Mouse (Mus musculus): Measurements from ENCODE around the gene Psme4. TPM values are rescaled to one million over a fixed set of nuclear protein-coding genes. Genes with fewer than 3 reads are reported as not detected.

Psme4 gene
- polyA plus RNA-seq, 1 experiment from 2014 or later: 7.6 TPM

- H3K9ac ChIP-seq: no peak within 1 kb of the TSS
- peaks cover 27% of the 10 kb centered on the region for H3K27me3 ChIP-seq
- peak; percentile 81 for ATAC-seq (ENCODE audit: insufficient read depth)
- H3K27ac ChIP-seq (replicated peaks): no peak within 1 kb of the TSS
- H3K4me1 ChIP-seq (replicated peaks): peaks cover 7% of the 10 kb centered on the region
- WGBS (ENCODE audit: insufficient replicate concordance): 6% methylated on average over 41 of the region's 41 CpGs
- H3K4me3 ChIP-seq (replicated peaks): peak within 1 kb of the TSS; percentile 34
- H3K4me2 ChIP-seq: peak within 1 kb of the TSS; percentile 64
- H3K9me3 ChIP-seq (replicated peaks): no peaks in the 10 kb centered on the region
- no peaks in the 10 kb centered on the region for H3K36me3 ChIP-seq (replicated peaks)
Observed at GRCm38 (mm10) chr11:30885171-30885871, 113.8 kb downstream of the Psme4 start, which contains the start of the genes Gpr75 and Asb3. Gpr75 (plus strand) TSS chr11:30885358. Asb3 (plus strand) TSS chr11:30885416.

DNA sequence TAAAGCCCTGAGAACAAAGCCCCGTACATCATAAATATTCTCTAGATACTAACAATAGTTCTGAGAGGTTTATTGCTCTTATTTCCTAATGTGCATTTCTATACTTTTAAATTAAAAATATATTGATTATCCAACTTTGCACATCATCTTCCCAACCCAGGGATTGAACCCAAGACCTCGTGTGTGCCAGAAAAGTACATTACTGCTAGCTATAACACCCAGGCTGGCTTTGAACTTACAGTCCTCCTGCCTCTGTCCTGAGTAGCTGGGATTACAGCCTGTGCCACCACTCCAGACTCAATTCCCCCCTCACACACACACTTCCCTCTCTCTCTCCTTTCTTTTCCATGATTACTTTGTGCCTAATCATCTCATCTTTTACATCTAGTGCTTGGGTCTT lies 116.6 kb downstream of the Psme4 start:
- Histone ChIP-seq H3K4me2 (no peak overlapping the region), H3K4me3 (replicated peaks) (no peak overlapping the region), H3K27me3 (peaks cover 27% of the 10 kb centered on the region), H3K9ac (no peak overlapping the region), H3K36me3 (replicated peaks) (no peaks in the 10 kb centered on the region), H3K9me3 (replicated peaks) (no peaks in the 10 kb centered on the region), H3K27ac (replicated peaks) (no peak overlapping the region), H3K4me1 (replicated peaks) (peaks cover 7% of the 10 kb centered on the region)
- no peak for ATAC-seq (ENCODE audit: insufficient read depth)
- 66% methylated on average over 2 of the region's 2 CpGs for WGBS (ENCODE audit: insufficient replicate concordance)

DNA sequence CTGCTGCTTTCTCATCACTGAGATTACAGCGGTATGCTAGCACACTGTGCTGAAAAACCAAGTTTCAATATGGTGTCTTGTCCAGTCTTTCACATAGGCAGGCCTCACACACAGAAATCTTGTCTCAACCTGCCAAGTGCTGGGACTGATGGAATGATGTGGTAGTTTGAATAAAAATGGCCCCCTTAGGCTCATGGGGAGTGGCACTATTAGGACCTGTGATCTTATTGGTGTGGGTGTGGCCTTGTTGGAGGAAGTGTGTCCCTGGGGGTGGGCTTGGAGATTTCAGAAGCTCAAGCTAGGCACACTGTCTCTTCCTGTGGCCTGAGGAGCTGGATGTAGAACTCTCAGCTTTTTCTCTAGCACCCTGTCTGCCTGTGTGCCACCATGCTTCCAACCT lies 124.7 kb downstream of the Psme4 start:
- Histone ChIP-seq H3K4me3 (replicated peaks) (no peak overlapping the region), H3K9ac (no peak overlapping the region), H3K27me3 (no peaks in the 10 kb centered on the region; the same call in 1 of the 2 replicates), H3K4me1 (replicated peaks) (no peaks in the 10 kb centered on the region), H3K9me3 (replicated peaks) (no peaks in the 10 kb centered on the region), H3K4me2 (no peak overlapping the region), H3K36me3 (replicated peaks) (no peaks in the 10 kb centered on the region), H3K27ac (replicated peaks) (no peak overlapping the region)
- 89% methylated on average over 1 of the region's 1 CpGs for WGBS (ENCODE audit: insufficient replicate concordance)
- ATAC-seq (ENCODE audit: insufficient read depth): no peak

DNA sequence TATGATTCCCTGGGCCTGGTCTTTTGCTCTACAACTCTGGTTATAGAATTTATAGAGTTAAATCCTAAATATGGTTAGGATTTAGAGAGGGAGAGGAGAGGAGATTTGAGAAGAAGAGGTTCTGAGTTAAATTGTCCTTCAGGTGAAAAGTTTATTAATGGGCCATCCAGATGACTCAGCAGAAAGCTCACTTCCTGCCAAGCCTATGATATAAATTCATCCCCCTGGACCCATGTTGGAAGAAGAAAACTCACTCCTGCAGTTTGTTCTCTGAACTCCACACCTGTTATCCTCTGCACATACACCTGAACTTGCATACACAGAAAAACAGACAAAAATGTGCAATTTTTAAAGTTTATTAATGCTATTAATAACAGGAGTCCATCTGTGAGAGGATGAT lies 127.8 kb downstream of the Psme4 start:
- Histone ChIP-seq H3K27ac (replicated peaks) (no peak overlapping the region), H3K4me3 (replicated peaks) (no peak overlapping the region), H3K36me3 (replicated peaks) (no peaks in the 10 kb centered on the region), H3K4me1 (replicated peaks) (no peaks in the 10 kb centered on the region), H3K4me2 (no peak overlapping the region), H3K9ac (no peak overlapping the region), H3K27me3 (no peaks in the 10 kb centered on the region), H3K9me3 (replicated peaks) (no peaks in the 10 kb centered on the region)
- no peak for ATAC-seq (ENCODE audit: insufficient read depth)

DNA sequence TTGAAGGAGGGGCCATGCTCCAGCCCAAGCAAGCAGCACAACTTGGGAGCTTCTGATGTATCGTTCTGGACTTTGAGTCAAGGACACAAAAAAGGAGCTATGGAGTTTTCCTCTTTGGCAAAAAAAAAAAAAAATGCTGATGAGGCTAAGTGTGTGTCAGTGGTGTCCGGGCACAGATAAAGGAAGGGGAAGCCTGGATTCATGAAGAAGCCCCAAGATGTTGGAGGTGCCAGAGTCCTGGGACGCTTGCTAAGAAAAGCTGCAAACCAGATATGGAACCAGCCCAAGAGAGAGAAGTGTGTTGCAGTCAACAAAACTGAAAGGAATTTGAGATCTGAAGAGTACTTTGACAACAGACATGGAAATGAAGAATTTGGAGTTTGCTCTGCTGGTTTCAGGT lies 140.8 kb downstream of the Psme4 start:
- ATAC-seq (ENCODE audit: insufficient read depth): no peak
- no peak overlapping the region for H3K27ac ChIP-seq (replicated peaks)
- no peak overlapping the region for H3K9ac ChIP-seq
- no peaks in the 10 kb centered on the region for H3K4me1 ChIP-seq (replicated peaks)
- H3K27me3 ChIP-seq: no peaks in the 10 kb centered on the region
- no peak overlapping the region for H3K4me3 ChIP-seq (replicated peaks)
- H3K36me3 ChIP-seq (replicated peaks): no peaks in the 10 kb centered on the region
- H3K9me3 ChIP-seq (replicated peaks): no peaks in the 10 kb centered on the region
- no peak overlapping the region for H3K4me2 ChIP-seq
- WGBS (ENCODE audit: insufficient replicate concordance): 59% methylated on average over 3 of the region's 3 CpGs

GRCm38 (mm10) chr11:30920641-30921040 lies 149.1 kb downstream of the Psme4 start:
- no peak for ATAC-seq (ENCODE audit: insufficient read depth)
- Histone ChIP-seq H3K4me1 (replicated peaks) (no peaks in the 10 kb centered on the region), H3K9ac (no peak overlapping the region), H3K27ac (replicated peaks) (no peak overlapping the region), H3K4me3 (replicated peaks) (no peak overlapping the region), H3K36me3 (replicated peaks) (peaks cover 6% of the 10 kb centered on the region), H3K27me3 (no peaks in the 10 kb centered on the region), H3K4me2 (no peak overlapping the region), H3K9me3 (replicated peaks) (no peaks in the 10 kb centered on the region)
- WGBS (ENCODE audit: insufficient replicate concordance): 46% methylated on average over 1 of the region's 1 CpGs

GRCm38 (mm10) chr11:30923283-30923682 lies 151.8 kb downstream of the Psme4 start:
- H3K9me3 ChIP-seq (replicated peaks): no peaks in the 10 kb centered on the region
- WGBS (ENCODE audit: insufficient replicate concordance): 86% methylated on average over 3 of the region's 3 CpGs
- ATAC-seq (ENCODE audit: insufficient read depth): no peak
- no peaks in the 10 kb centered on the region for H3K27me3 ChIP-seq
- H3K36me3 ChIP-seq (replicated peaks): peaks cover 7% of the 10 kb centered on the region
- H3K4me3 ChIP-seq (replicated peaks): no peak overlapping the region
- H3K27ac ChIP-seq (replicated peaks): no peak overlapping the region
- H3K9ac ChIP-seq: no peak overlapping the region
- H3K4me2 ChIP-seq: no peak overlapping the region
- peaks cover 4% of the 10 kb centered on the region for H3K4me1 ChIP-seq (replicated peaks)

DNA sequence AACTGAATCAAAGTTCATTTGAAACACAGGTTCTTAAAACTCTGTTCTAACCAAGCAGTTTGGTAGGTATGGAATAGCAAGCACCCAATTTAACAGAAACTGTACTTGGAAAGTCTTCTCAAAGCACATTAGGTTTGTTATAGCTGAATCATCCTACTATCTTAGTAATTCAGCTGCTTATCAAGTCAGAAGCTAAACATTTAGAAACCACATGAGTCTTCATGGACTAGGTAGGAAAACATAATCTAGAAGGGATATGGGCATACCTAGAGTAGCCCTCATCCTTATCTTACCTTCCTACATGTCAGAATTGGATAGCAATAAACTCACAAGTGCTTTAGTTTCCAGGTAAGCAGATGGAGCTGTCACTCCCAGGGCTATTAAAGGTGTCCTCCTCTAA lies 156.6 kb downstream of the Psme4 start:
- H3K9ac ChIP-seq: no peak overlapping the region
- no peaks in the 10 kb centered on the region for H3K27me3 ChIP-seq
- no peak overlapping the region for H3K4me2 ChIP-seq
- H3K4me1 ChIP-seq (replicated peaks): peaks cover 7% of the 10 kb centered on the region
- peak; percentile 67 for ATAC-seq (ENCODE audit: insufficient read depth)
- no peak overlapping the region for H3K27ac ChIP-seq (replicated peaks)
- no peaks in the 10 kb centered on the region for H3K9me3 ChIP-seq (replicated peaks)
- peaks cover 25% of the 10 kb centered on the region for H3K36me3 ChIP-seq (replicated peaks)
- H3K4me3 ChIP-seq (replicated peaks): no peak overlapping the region

DNA sequence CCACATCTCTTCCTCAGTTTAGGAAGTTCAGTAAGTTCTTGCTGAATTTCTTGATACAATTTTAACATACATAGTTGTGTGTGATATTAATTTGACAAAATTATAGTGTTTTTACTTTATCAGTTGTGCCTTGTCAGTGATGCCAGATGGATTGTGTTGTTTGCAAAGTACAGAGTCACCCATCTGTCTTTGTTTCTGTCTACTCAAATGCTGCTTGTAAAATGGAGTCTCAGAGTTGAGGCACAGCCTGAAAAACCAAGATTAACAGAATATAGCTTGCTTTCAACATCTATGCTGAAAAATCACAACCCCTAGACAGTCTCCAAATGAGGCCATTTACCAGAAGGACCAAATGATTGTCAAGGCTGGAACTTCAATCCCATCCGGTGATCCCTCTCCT lies 157.0 kb downstream of the Psme4 start:
- no peak for ATAC-seq (ENCODE audit: insufficient read depth)
- WGBS (ENCODE audit: insufficient replicate concordance): 92% methylated on average over 1 of the region's 1 CpGs
- peaks cover 7% of the 10 kb centered on the region for H3K4me1 ChIP-seq (replicated peaks)
- H3K36me3 ChIP-seq (replicated peaks): peaks cover 25% of the 10 kb centered on the region
- H3K27me3 ChIP-seq: no peaks in the 10 kb centered on the region
- H3K9ac ChIP-seq: no peak overlapping the region
- no peaks in the 10 kb centered on the region for H3K9me3 ChIP-seq (replicated peaks)
- H3K4me2 ChIP-seq: no peak overlapping the region
- no peak overlapping the region for H3K27ac ChIP-seq (replicated peaks)
- H3K4me3 ChIP-seq (replicated peaks): no peak overlapping the region

Other genes starting within 250 kb of the Psme4 start
- 2.3 and 2.7 TPM in 2 replicates for gene Acyp2, start 122.1 kb upstream of the Psme4 start, polyA plus RNA-seq (2015; fragmentation: Nextera tagmentation; extraction: Ambion mirVana)
- gene Gpr75, start 113.6 kb downstream of the Psme4 start, polyA plus RNA-seq (2015; fragmentation: Nextera tagmentation; extraction: Ambion mirVana): 0.05 TPM in 1 of 2 replicates, not detected in the other
- 11.5 and 12.9 TPM in 2 replicates for gene Asb3, start 113.7 kb downstream of the Psme4 start, polyA plus RNA-seq (2015; fragmentation: Nextera tagmentation; extraction: Ambion mirVana)
- gene Erlec1, start 182.6 kb downstream of the Psme4 start, polyA plus RNA-seq (2015; fragmentation: Nextera tagmentation; extraction: Ambion mirVana): 5.9 and 7.2 TPM in 2 replicates
- gene Chac2, start 214.6 kb downstream of the Psme4 start, polyA plus RNA-seq (2015; fragmentation: Nextera tagmentation; extraction: Ambion mirVana): 87.4 and 96.8 TPM in 2 replicates